Mouse (Mus musculus) CH12.LX (cell line): ENCODE results near the gene Il1r2. TPM values are rescaled to one million over a fixed set of nuclear protein-coding genes. Genes with fewer than 3 reads are reported as not detected.

ENCODE experiments used
- DNase-seq: peaks from one replicate; pipeline ENCODE4 v3.0.0-alpha.2; 2013; ENCODE audit errors: extremely low read depth
- H3K27ac ChIP-seq: 2 replicates; pipeline ENCODE4 v1.5.1; 2012; ENCODE audit warnings: low read depth, mild to moderate bottlenecking, control low read depth, moderate library complexity; ENCODE audit not compliant: insufficient read depth
- H3K27me3 ChIP-seq: replicated peaks from 2 replicates; pipeline ENCODE3; 2012; ENCODE audit warnings: inconsistent platforms
- H3K36me3 ChIP-seq, 2 experiments: replicated peaks in 1 of 2; 2 replicates each; pipeline versions ENCODE3 to v1.6.1; 2012; ENCODE audit warnings: inconsistent platforms in 1 of 2, low read length in 1 of 2, mild to moderate bottlenecking in 1 of 2, mixed read lengths in 1 of 2, moderate library complexity in 1 of 2; ENCODE audit not compliant: control insufficient read depth in 1 of 2, insufficient read depth in 1 of 2
- H3K4me1 ChIP-seq, 2 experiments: 2 replicates each; pipeline ENCODE4 v1.6.1; 2012; ENCODE audit warnings: inconsistent platforms in 1 of 2, moderate library complexity in 1 of 2; ENCODE audit not compliant: insufficient read depth in 2 of 2, control insufficient read depth in 1 of 2
- H3K4me2 ChIP-seq: 2 replicates; pipeline ENCODE4 v1.6.1; 2012; ENCODE audit warnings: low read depth, mild to moderate bottlenecking, control low read depth; ENCODE audit not compliant: poor library complexity, insufficient read depth, severe bottlenecking
- H3K4me3 ChIP-seq, 3 experiments: fragments of 150-350 bp in 1 of 3; sonication (generic) in 1 of 3; replicated peaks in 1 of 3; 2 replicates each; pipeline versions ENCODE3 to v1.5.1; 2011 to 2012; ENCODE audit warnings: low read depth in 2 of 3, low read length in 2 of 3, mild to moderate bottlenecking in 2 of 3, moderate library complexity in 2 of 3, control low read depth in 1 of 3, improper control_type of control experiment in 1 of 3, inconsistent platforms in 1 of 3, mixed read lengths in 1 of 3; ENCODE audit not compliant: poor library complexity in 1 of 3
- H3K79me2 ChIP-seq: replicated peaks from 2 replicates; pipeline ENCODE4 v1.6.1; 2012; ENCODE audit warnings: mild to moderate bottlenecking, moderate library complexity; ENCODE audit not compliant: control insufficient read depth, poor library complexity, insufficient read depth, severe bottlenecking; ENCODE audit errors: extremely low read depth
- H3K9ac ChIP-seq: 2 replicates; pipeline ENCODE4 v1.6.1; 2012; ENCODE audit warnings: low read depth, mild to moderate bottlenecking, control low read depth, moderate library complexity; ENCODE audit not compliant: insufficient read depth
- H3K9me3 ChIP-seq: replicated peaks from 2 replicates; pipeline ENCODE3; 2012; ENCODE audit warnings: low read length, inconsistent platforms, mixed read lengths
- BHLHE40 ChIP-seq: IDR thresholded peaks from 2 replicates; pipeline ENCODE4 v1.6.1; 2011; ENCODE audit warnings: mild to moderate bottlenecking, low read depth, low read length, improper control_type of control experiment
- CHD1 ChIP-seq: IDR thresholded peaks from 2 replicates; pipeline ENCODE4 v1.6.1; 2012; ENCODE audit warnings: low read depth, low read length, improper control_type of control experiment, inconsistent platforms
- CHD2 ChIP-seq: IDR thresholded peaks from 2 replicates; pipeline ENCODE4 v1.6.1; 2011; ENCODE audit warnings: low read length, improper control_type of control experiment
- CTCF ChIP-seq, 2 experiments: IDR thresholded peaks in 1 of 2; conservative IDR thresholded peaks in 1 of 2; 2 replicates each; pipeline ENCODE4 v1.5.1; 2011 to 2012; ENCODE audit warnings: low read depth in 2 of 2, low read length in 2 of 2, improper control_type of control experiment in 1 of 2, inconsistent platforms in 1 of 2, mild to moderate bottlenecking in 1 of 2, moderate library complexity in 1 of 2
- E2F4 ChIP-seq: IDR thresholded peaks from 2 replicates; pipeline ENCODE4 v1.6.1; 2011; ENCODE audit warnings: low read depth, low read length, improper control_type of control experiment; ENCODE audit not compliant: insufficient replicate concordance
- EP300 ChIP-seq: IDR thresholded peaks from 2 replicates; pipeline ENCODE4 v1.6.1; 2011; ENCODE audit warnings: low read length, improper control_type of control experiment
- HCFC1 ChIP-seq: IDR thresholded peaks from 2 replicates; pipeline ENCODE4 v1.6.1; 2012; ENCODE audit warnings: low read depth, mild to moderate bottlenecking, inconsistent platforms, low read length, improper control_type of control experiment
- IRF4 ChIP-seq: IDR thresholded peaks from 2 replicates; pipeline ENCODE4 v1.6.1; 2014; ENCODE audit warnings: low read depth, mild to moderate bottlenecking, inconsistent platforms, low read length, improper control_type of control experiment
- JUN ChIP-seq: IDR thresholded peaks from 2 replicates; pipeline ENCODE4 v1.6.1; 2011; ENCODE audit warnings: low read depth, mild to moderate bottlenecking, low read length, improper control_type of control experiment, moderate library complexity; ENCODE audit not compliant: insufficient read depth
- JUND ChIP-seq: conservative IDR thresholded peaks from 2 replicates; pipeline ENCODE4 v1.6.1; 2011; ENCODE audit warnings: low read depth, low read length, improper control_type of control experiment
- MAZ ChIP-seq: IDR thresholded peaks from 2 replicates; pipeline ENCODE4 v1.6.1; 2012; ENCODE audit warnings: low read depth, mild to moderate bottlenecking, inconsistent platforms, low read length, improper control_type of control experiment, moderate library complexity
- MEF2A ChIP-seq: IDR thresholded peaks from 2 replicates; pipeline ENCODE4 v1.6.1; 2014; ENCODE audit warnings: low read depth, mild to moderate bottlenecking, inconsistent platforms, low read length, improper control_type of control experiment, borderline replicate concordance
- NELFE ChIP-seq: IDR thresholded peaks from 2 replicates; pipeline ENCODE4 v1.6.1; 2011; ENCODE audit warnings: low read depth, low read length, improper control_type of control experiment
- PAX5 ChIP-seq: IDR thresholded peaks from 2 replicates; pipeline ENCODE4 v1.6.1; 2012; ENCODE audit warnings: low read length, inconsistent platforms, mixed read lengths
- POLR2AphosphoS2 ChIP-seq: IDR thresholded peaks from 2 replicates; pipeline ENCODE4 v1.6.1; 2011; ENCODE audit warnings: low read depth, low read length, improper control_type of control experiment
- RAD21 ChIP-seq: IDR thresholded peaks from 2 replicates; pipeline ENCODE4 v1.6.1; 2011; ENCODE audit warnings: low read depth, mild to moderate bottlenecking, low read length, improper control_type of control experiment, moderate library complexity
- RCOR1 ChIP-seq: conservative IDR thresholded peaks from 2 replicates; pipeline ENCODE4 v1.6.1; 2012; ENCODE audit warnings: low read depth, mild to moderate bottlenecking, inconsistent platforms, low read length, improper control_type of control experiment
- UBTF ChIP-seq: IDR thresholded peaks from 2 replicates; pipeline ENCODE4 v1.6.1; 2012; ENCODE audit warnings: low read depth, mild to moderate bottlenecking, inconsistent platforms, low read length, improper control_type of control experiment, moderate library complexity
- USF1 ChIP-seq: IDR thresholded peaks from 2 replicates; pipeline ENCODE4 v1.6.1; 2014; ENCODE audit warnings: low read depth, mild to moderate bottlenecking, inconsistent platforms, low read length, improper control_type of control experiment
- ZC3H11A ChIP-seq: IDR thresholded peaks from 2 replicates; pipeline ENCODE4 v1.6.1; 2012; ENCODE audit warnings: low read depth, mild to moderate bottlenecking, inconsistent platforms, low read length, improper control_type of control experiment
- ZMIZ1 ChIP-seq: IDR thresholded peaks from 2 replicates; pipeline ENCODE4 v1.6.1; 2012; ENCODE audit warnings: low read depth, mild to moderate bottlenecking, inconsistent platforms, low read length, improper control_type of control experiment
- ZNF384 ChIP-seq: IDR thresholded peaks from 2 replicates; pipeline ENCODE4 v1.6.1; 2012; ENCODE audit warnings: low read depth, low read length, improper control_type of control experiment, inconsistent platforms
- dilution Hi-C: fragments of 300-500 bp; cut with MboI; formaldehyde crosslinking; loops from 2 replicates; pipeline ENCODE4 v1.14.3; 2020; ENCODE audit warnings: low sequenced_read_pairs; ENCODE audit not compliant: extremely low pct_unique_long_range_greater_than_20kb, extremely low pct_ligation_motif_present
- in situ Hi-C: fragments of 300-500 bp; cut with MboI; formaldehyde crosslinking; loops from 3 replicates; pipeline ENCODE4 v1.14.3; 2019; ENCODE audit warnings: low sequenced_read_pairs, low pct_ligation_motif_present, low pct_unique_long_range_greater_than_20kb, mixed read lengths
- polyA plus RNA-seq: library from polyadenylated mRNA; unstranded; fragments of >175 nt; gene quantifications from 2 replicates; pipeline ENCODE4 v1.2.1, GENCODE M21; 2012; ENCODE audit warnings: low read depth; ENCODE audit not compliant: insufficient read length
- total RNA-seq, 2 experiments: library from RNA; depleted of rRNA; stranded (reverse); fragments of 300-350 nt in 1 of 2; fragments of >200 nt in 1 of 2; gene quantifications; 2 replicates each; pipeline ENCODE4 v1.2.3; 2012 to 2014

Gene Il1r2
- total and polyA plus RNA-seq, 3 experiments, result 0.13 to 2.2 (median 1.1) TPM

DNA sequence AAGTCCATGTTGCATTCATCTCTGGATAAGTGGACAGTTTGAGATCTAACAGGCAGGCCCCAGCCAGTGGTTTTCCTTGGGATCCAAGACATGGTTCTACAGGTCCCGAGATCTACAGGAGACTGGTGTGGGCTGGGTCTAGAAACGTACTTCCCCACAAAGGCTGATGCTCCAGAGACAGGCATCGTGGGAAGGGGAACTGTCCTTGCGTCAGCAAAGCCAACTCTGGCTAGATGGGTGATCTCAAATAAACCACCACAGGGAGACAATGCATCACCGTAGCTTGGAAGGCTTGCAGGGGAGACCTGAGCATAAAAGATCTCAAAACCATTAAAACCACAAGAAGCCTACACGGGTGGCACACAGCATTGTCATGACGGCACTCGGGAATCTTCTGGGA, 9.4 kb upstream of the Il1r2 start:
- TF ChIP-seq ZMIZ1 (no peak), ZNF384 (no peak), NELFE (no peak), UBTF (no peak), ZC3H11A (no peak), MEF2A (no peak), CHD1 (no peak), HCFC1 (no peak), IRF4 (no peak), CHD2 (no peak), RCOR1 (no peak), CTCF (conservative IDR thresholded peaks at IDR 0.05 in 1 of 2, IDR thresholded peaks at IDR 0.05 in 1 of 2; ENCODE audit: low read depth in 2 of 2, low read length in 2 of 2) (no peak), POLR2AphosphoS2 (no peak), JUND (no peak), RAD21 (no peak)

DNA sequence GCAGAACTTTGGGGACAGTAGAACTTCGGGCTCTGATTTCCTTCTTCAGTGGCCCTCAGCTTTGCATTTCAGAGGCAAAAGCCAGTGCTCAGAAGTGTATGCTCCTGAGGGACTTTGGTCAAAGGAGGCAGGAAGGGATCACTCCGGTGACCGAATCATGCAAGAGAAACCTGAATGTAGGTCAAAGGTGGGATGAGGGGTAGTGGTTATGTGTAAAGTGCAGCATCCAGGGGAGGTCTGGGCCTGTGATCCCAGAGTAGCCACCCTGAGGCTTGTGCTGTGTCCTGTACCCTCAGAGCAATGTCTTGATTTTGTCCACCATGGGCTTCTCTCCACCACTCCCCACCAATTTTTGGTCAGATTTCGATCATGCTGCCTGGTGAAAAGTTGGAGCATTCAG, 1.3 kb upstream of the Il1r2 start:
- Histone ChIP-seq H3K9me3 (no peaks in the 10 kb centered on the region), H3K27ac (no peak overlapping the region), H3K4me1 (peaks cover 6 to 31% of the 10 kb centered on the region in 2 experiments), H3K36me3 (no peaks in the 10 kb centered on the region), H3K9ac (no peak overlapping the region), H3K4me2 (no peak overlapping the region), H3K27me3 (peaks cover 2% of the 10 kb centered on the region), H3K79me2 (no peaks in the 10 kb centered on the region), H3K4me3 (no peak overlapping the region)
- in situ Hi-C loops, result no loop called here
- dilution Hi-C loops, result no loop called here
- DNase-seq, result no peak
- TF ChIP-seq JUND, result no peak

More for the DNA sequence above, 9.4 kb upstream of the Il1r2 start:
- no peak overlapping the region for H3K4me3 ChIP-seq
- in situ Hi-C loops (no loop called here), dilution Hi-C loops (no loop called here)
- H3K4me2 ChIP-seq, result no peak overlapping the region
- H3K79me2 ChIP-seq, result no peaks in the 10 kb centered on the region
- H3K4me1 ChIP-seq, result peaks cover 0 to 7% of the 10 kb centered on the region in 2 experiments; a peak in 2 of 4 replicates
- no peak overlapping the region for H3K9ac ChIP-seq
- no peak overlapping the region for H3K27ac ChIP-seq
- no peaks in the 10 kb centered on the region for H3K36me3 ChIP-seq
- no peaks in the 10 kb centered on the region for H3K9me3 ChIP-seq
- no peak for DNase-seq
- H3K27me3 ChIP-seq, result peaks cover 3% of the 10 kb centered on the region

DNA sequence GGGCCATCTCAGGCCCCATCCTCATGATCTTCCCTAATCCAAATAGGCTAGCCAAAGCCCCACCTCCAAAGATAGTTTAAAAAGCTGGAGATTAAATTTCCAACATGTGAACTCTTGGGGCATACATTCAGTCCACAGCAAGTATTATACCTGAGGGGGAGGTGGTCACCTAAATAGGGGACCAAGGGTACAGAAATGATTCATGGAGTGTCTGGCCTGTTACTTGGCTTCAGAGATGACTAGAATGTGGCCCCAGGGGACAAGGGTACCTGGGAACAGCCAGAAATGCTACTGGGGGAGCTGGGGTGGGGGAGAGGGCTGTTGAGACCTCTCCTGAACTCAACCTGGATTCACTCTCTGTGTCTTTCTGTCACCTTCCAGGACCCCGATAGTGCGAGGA, 3.4 kb downstream of the Il1r2 start:
- H3K4me1 ChIP-seq, result peaks cover 7 to 50% of the 10 kb centered on the region in 2 experiments
- DNase-seq, result no peak
- H3K36me3 ChIP-seq, result no peaks in the 10 kb centered on the region
- dilution Hi-C loops (no loop called here), in situ Hi-C loops (no loop called here)
- no peak overlapping the region for H3K4me3 ChIP-seq
- no peak overlapping the region for H3K4me2 ChIP-seq
- no peaks in the 10 kb centered on the region for H3K9me3 ChIP-seq
- no peaks in the 10 kb centered on the region for H3K27me3 ChIP-seq
- H3K9ac ChIP-seq, result no peak overlapping the region
- H3K79me2 ChIP-seq, result no peaks in the 10 kb centered on the region
- H3K27ac ChIP-seq, result no peak overlapping the region
- TF ChIP-seq IRF4 (peak; percentile 76), MAZ (0 out of 2 replicates have a peak, but pooled peaks have one; percentile 36), BHLHE40 (0 out of 2 replicates have a peak, but pooled peaks have one; percentile 6), JUND (peak; percentile 54), EP300 (peak; percentile 58), PAX5 (no peak), JUN (peak; percentile 38; the same call in 1 of the 2 replicates), E2F4 (no peak), MEF2A (0 out of 2 replicates have a peak, but pooled peaks have one; percentile 11), USF1 (no peak)
